Mouse (Mus musculus): ENCODE measurements at regions not wholly inside any gene's neighbourhood (a gene's known extent, or its start where the extent isn't known, plus 50 kb on each side); places are given as distances from the start of the nearest gene placed in this dataset.

GRCm38 (mm10) chr7:72592110-72592509, 285.7 kb upstream of the Mctp2 start:
- no peak for DNase-seq (ENCODE audit: low read depth)

GRCm38 (mm10) chr7:72592649-72593048, 286.2 kb upstream of the Mctp2 start:
- DNase-seq (ENCODE audit: low read depth) = no peak

- DNase-seq (ENCODE audit: low read depth) = no peak
Observed at GRCm38 (mm10) chr7:72593259-72593658, 286.9 kb upstream of the Mctp2 start.

- DNase-seq (ENCODE audit: low read depth) = peak; percentile 56
Observed at GRCm38 (mm10) chr7:72594741-72595140, 288.3 kb upstream of the Mctp2 start.

GRCm38 (mm10) chr7:72596985-72597384, 290.6 kb upstream of the Mctp2 start:
- no peak for DNase-seq (ENCODE audit: low read depth)

GRCm38 (mm10) chr7:72601933-72602332, 295.5 kb upstream of the Mctp2 start:
- no peak for DNase-seq (ENCODE audit: low read depth)

GRCm38 (mm10) chr7:72609791-72610190, 303.4 kb upstream of the Mctp2 start:
- DNase-seq (ENCODE audit: low read depth) = peak; percentile 74

GRCm38 (mm10) chr7:72615232-72615631, 308.8 kb upstream of the Mctp2 start:
- no peak for DNase-seq (ENCODE audit: low read depth)

GRCm38 (mm10) chr7:72627369-72627768, 321.0 kb upstream of the Mctp2 start:
- no peak for DNase-seq (ENCODE audit: low read depth)

- DNase-seq (ENCODE audit: low read depth) = peak; percentile 77
Observed at GRCm38 (mm10) chr7:72639566-72639965, 333.2 kb upstream of the Mctp2 start.

- no peak for DNase-seq (ENCODE audit: low read depth)
Observed at GRCm38 (mm10) chr7:72675018-72675417, 368.6 kb upstream of the Mctp2 start.

- no peak for DNase-seq (ENCODE audit: low read depth)
Observed at GRCm38 (mm10) chr7:72685803-72686202, 379.4 kb upstream of the Mctp2 start.

- DNase-seq (ENCODE audit: low read depth) = peak; percentile 66
Observed at GRCm38 (mm10) chr7:72687356-72687755, 380.9 kb upstream of the Mctp2 start.

GRCm38 (mm10) chr7:72691396-72691795, 385.0 kb upstream of the Mctp2 start:
- DNase-seq (ENCODE audit: low read depth) = no peak

GRCm38 (mm10) chr7:72691859-72692258, 385.5 kb upstream of the Mctp2 start:
- DNase-seq (ENCODE audit: low read depth) = peak; percentile 86

GRCm38 (mm10) chr7:72696736-72697135, 390.3 kb upstream of the Mctp2 start:
- peak; percentile 52 for DNase-seq (ENCODE audit: low read depth)

- DNase-seq (ENCODE audit: low read depth) = no peak
Observed at GRCm38 (mm10) chr7:72703652-72704341, 397.4 kb upstream of the Mctp2 start.

GRCm38 (mm10) chr7:72711193-72712131, 405.1 kb upstream of the Mctp2 start:
- no peak for DNase-seq (ENCODE audit: low read depth)

GRCm38 (mm10) chr7:72715401-72715800, 409.0 kb upstream of the Mctp2 start:
- DNase-seq (ENCODE audit: low read depth) = no peak

- DNase-seq (ENCODE audit: low read depth) = no peak
Observed at GRCm38 (mm10) chr7:72716051-72716450, 409.6 kb upstream of the Mctp2 start.

- no peak for DNase-seq (ENCODE audit: low read depth)
Observed at GRCm38 (mm10) chr7:72726214-72726854, 419.9 kb upstream of the Mctp2 start.

- peak; percentile 35 for DNase-seq (ENCODE audit: low read depth)
Observed at GRCm38 (mm10) chr7:72737792-72738191, 431.4 kb upstream of the Mctp2 start.

Data from NIH3T3 (cell line).